Mouse (Mus musculus) kidney, embryonic 15.5 days (tissue): ENCODE measurements around the gene Kif26b. TPM values are rescaled to one million over a fixed set of nuclear protein-coding genes. Genes with fewer than 3 reads are reported as not detected.
A peak's percentile ranks its signal among the peaks of the same experiment; 100 is the strongest.

Experiments
- ATAC-seq: fragments of 200-750 bp; cut with Nextera tagmentation; replicated peaks from 2 replicates; pipeline ENCODE4 v1.8.0; 2017; ENCODE audit warnings: moderate TSS enrichment; ENCODE audit not compliant: low FRiP score
- H3K27ac ChIP-seq: fragments of 300-500 bp; sonication (generic); 2 replicates; pipeline ENCODE4 v1.5.1; 2015; ENCODE audit warnings: mild to moderate bottlenecking, inconsistent platforms
- H3K27me3 ChIP-seq: fragments of 300-500 bp; sonication (generic); 2 replicates; pipeline ENCODE4 v1.6.1; 2015; ENCODE audit warnings: inconsistent platforms
- H3K36me3 ChIP-seq: fragments of 300-500 bp; sonication (generic); 2 replicates; pipeline ENCODE4 v1.6.1; 2015; ENCODE audit warnings: inconsistent platforms
- H3K4me1 ChIP-seq: fragments of 300-500 bp; sonication (generic); 2 replicates; pipeline ENCODE4 v1.6.1; 2015; ENCODE audit warnings: inconsistent platforms
- H3K4me2 ChIP-seq: fragments of 300-500 bp; sonication (generic); 2 replicates; pipeline ENCODE4 v1.6.1; 2015; ENCODE audit warnings: moderate library complexity, mild to moderate bottlenecking, inconsistent platforms
- H3K4me3 ChIP-seq: fragments of 300-500 bp; sonication (generic); replicated peaks from 2 replicates; pipeline ENCODE4 v1.5.1; 2015; ENCODE audit warnings: mild to moderate bottlenecking, inconsistent platforms
- H3K9ac ChIP-seq: fragments of 300-500 bp; sonication (generic); 2 replicates; pipeline ENCODE4 v1.6.1; 2015; ENCODE audit warnings: mild to moderate bottlenecking, inconsistent platforms
- H3K9me3 ChIP-seq: fragments of 300-500 bp; sonication (generic); replicated peaks from 2 replicates; pipeline ENCODE4 v1.6.1; 2016; ENCODE audit warnings: inconsistent platforms
- WGBS: fragments of 180-500 bp; shearing (Covaris S2); methylation state at CpG from one replicate; pipeline ENCODE4 v1.1.7; 2015; ENCODE audit warnings: mixed read lengths; 5-methylcytosine and 5-hydroxymethylcytosine counted together
- polyA plus RNA-seq: library from polyadenylated mRNA; unstranded; fragments of >200 nt; fragmentation: Nextera tagmentation; extraction: Ambion mirVana; gene quantifications from 2 replicates; pipeline ENCODE4 v1.2.1, GENCODE M21; 2015

Gene Kif26b
- 13.2 and 13.4 TPM in 2 replicates for polyA plus RNA-seq

DNA sequence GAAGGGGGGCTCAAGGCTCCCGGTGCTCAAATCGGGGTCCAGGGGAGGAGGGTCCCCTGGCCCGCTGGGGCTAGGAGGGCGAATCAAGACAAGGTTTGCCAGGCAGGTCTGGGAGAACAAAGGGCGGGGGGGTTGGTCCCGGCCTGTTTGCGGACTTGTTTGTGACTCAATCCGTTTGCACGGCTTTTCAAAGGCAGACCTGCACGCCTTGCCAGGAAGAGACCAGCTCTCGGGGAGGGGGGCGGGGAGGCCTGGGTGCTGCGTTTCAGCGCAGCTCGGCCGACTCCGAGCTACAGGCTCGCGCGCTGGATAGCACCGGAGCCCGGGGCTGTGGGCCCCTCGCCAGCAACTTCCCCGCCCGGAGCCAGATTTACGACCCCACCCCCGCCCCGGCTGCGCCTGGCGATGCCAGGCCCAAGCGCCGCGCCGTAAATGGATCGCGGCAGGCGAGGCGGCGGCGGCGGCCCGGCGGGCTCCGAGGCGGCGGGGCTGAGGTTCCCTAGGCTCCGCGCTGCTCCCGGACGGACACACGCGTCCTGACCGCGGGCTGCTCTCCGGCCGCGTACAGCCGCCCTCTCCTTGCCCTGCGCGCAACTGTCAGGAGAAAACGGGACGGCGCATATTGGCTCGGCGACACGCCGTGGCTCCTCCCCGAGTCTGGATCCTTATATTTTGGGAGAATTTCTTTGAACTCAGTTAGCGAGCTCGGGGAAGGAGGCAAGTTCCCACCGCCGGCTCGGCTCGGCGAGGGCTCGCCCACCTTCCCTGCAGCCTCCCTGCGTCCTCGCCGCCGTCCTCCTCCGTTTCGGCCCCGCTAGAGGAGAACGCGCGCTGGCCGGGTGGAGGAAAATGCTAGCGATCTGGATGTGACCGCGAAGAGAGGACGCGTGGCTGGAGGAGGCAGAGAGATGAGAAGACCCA lies at the start of gene Kif26b:
Gene Kif26b (plus strand): TSS at position 695 of the 921 bp plus-strand sequence.
- Histone ChIP-seq H3K4me1 (peaks cover 42% of the 10 kb centered on the region), H3K9me3 (no peaks in the 10 kb centered on the region), H3K36me3 (no peaks in the 10 kb centered on the region), H3K4me3 (peak within 1 kb of the TSS; percentile 79), H3K4me2 (peak within 1 kb of the TSS; percentile 100), H3K9ac (peak within 1 kb of the TSS; percentile 65), H3K27ac (peak within 1 kb of the TSS; percentile 90), H3K27me3 (peaks cover 32% of the 10 kb centered on the region)
- ATAC-seq = peak; percentile 70
- under 1% methylated on average over 75 of the region's 92 CpGs for WGBS

DNA sequence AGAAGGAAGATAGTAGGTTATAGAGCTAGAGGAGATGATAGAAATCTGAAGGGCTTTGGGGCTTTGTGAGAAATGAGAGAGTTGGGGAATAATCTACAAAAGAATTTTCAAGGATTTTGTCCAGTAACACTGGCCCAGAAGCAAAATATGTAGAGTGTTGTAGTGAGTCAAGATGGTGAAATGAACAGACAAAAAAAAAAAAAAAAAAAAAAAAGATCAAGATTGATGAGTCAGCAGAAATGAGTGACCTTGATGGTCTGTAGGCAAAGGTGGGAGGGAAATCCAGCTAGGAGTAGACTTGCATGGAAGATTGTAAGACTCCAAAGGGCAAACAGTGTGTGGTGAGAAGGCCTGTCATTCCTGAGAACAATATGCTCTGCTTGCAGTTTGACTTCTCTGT lies 45.1 kb upstream of the Kif26b start:
- H3K27me3 ChIP-seq = no peaks in the 10 kb centered on the region
- H3K27ac ChIP-seq = no peak overlapping the region
- H3K4me1 ChIP-seq = no peaks in the 10 kb centered on the region
- H3K4me2 ChIP-seq = no peak overlapping the region
- no peaks in the 10 kb centered on the region for H3K9me3 ChIP-seq
- no peak overlapping the region for H3K4me3 ChIP-seq
- no peak overlapping the region for H3K9ac ChIP-seq
- no peak for ATAC-seq
- H3K36me3 ChIP-seq = no peaks in the 10 kb centered on the region

DNA sequence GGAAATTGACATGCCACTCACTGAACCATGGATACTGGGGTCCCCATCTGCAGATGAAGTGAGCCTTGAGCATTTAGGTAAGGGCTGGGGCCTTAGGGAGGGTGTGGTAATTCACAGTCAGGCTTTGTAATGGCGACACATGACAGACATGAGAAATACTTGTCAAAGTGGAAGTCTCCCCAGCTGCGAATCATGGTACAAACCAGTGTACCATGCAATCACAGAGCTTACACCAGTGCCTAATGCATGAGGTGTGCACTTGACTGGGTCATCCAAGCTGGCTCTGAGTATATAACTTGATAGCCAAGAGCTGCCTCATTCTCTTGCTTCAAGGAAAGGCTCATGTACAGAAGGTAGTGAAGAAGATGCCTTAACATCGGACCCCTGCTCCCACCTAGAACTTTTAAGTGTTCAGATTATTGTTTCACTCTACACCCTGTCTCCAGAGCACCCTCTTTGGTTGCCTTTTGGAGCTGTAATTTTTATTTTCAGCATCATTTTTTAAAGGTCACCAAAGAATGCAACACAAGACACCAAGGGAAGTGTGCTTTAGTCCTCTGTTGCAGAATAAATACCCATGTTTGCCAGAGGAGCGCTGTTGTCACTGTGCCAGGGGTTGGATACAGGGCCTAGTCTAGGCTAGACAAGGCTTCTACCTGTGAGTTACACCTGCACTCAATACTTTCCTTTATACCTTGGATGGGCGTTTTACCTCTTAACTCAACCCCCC lies 43.6 kb upstream of the Kif26b start:
- ATAC-seq = no peak
- H3K4me2 ChIP-seq = no peak overlapping the region
- H3K4me1 ChIP-seq = peaks cover 6% of the 10 kb centered on the region; the same call in 1 of the 2 replicates
- no peaks in the 10 kb centered on the region for H3K27me3 ChIP-seq
- no peak overlapping the region for H3K27ac ChIP-seq
- no peaks in the 10 kb centered on the region for H3K36me3 ChIP-seq
- 86% methylated on average over 5 of the region's 5 CpGs for WGBS
- no peaks in the 10 kb centered on the region for H3K9me3 ChIP-seq
- H3K9ac ChIP-seq = no peak overlapping the region
- H3K4me3 ChIP-seq = no peak overlapping the region

DNA sequence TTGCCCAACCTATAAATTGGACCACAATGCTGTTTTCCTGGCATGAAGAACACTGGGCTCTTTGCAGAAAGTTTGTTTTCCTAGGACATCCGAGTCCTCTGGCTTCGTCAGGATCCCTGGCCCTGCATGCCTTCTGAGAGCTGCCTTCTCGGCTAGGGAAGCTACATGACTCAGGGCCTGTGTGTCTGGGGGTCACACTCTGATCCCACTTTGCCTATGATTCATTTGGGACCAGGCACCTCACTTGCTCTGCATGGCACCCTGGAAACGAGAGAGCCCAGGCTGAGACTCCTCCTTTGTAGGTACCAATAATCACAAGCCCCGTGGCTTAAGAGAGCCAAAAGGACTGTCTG lies 43.1 kb upstream of the Kif26b start:
- WGBS = 50% methylated on average over 5 of the region's 5 CpGs
- no peak overlapping the region for H3K27ac ChIP-seq

DNA sequence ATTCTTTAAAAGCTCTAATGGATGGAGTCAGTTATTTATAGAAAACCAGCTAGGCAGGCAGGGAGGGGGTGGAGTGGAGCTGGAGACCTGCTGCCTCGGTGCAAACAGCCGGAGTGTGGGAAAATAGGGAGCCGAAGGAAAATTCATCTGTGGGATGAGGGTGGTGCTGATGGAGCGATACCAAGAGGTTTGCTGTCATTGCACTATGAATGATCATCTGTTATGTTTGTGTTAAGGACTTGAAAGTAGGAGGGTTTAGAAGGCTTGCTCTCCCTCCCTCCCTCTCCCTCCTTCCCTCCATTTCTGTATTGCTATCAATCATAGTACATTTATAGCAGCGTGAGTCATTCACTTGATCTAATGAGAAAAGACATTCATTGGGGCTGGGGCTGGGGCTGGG lies 42.1 kb upstream of the Kif26b start:
- Histone ChIP-seq H3K36me3 (no peaks in the 10 kb centered on the region), H3K4me1 (peaks cover 6% of the 10 kb centered on the region; the same call in 1 of the 2 replicates), H3K9me3 (no peaks in the 10 kb centered on the region), H3K9ac (no peak overlapping the region), H3K4me3 (no peak overlapping the region), H3K27ac (no peak overlapping the region), H3K4me2 (no peak overlapping the region), H3K27me3 (no peaks in the 10 kb centered on the region)
- no peak for ATAC-seq
- WGBS = 56% methylated on average over 5 of the region's 5 CpGs

More for the DNA sequence above, 43.1 kb upstream of the Kif26b start:
- Histone ChIP-seq H3K9ac (no peak overlapping the region), H3K27me3 (no peaks in the 10 kb centered on the region), H3K4me1 (peaks cover 6% of the 10 kb centered on the region; the same call in 1 of the 2 replicates), H3K36me3 (no peaks in the 10 kb centered on the region), H3K4me3 (no peak overlapping the region), H3K9me3 (no peaks in the 10 kb centered on the region), H3K4me2 (no peak overlapping the region)
- ATAC-seq = no peak

DNA sequence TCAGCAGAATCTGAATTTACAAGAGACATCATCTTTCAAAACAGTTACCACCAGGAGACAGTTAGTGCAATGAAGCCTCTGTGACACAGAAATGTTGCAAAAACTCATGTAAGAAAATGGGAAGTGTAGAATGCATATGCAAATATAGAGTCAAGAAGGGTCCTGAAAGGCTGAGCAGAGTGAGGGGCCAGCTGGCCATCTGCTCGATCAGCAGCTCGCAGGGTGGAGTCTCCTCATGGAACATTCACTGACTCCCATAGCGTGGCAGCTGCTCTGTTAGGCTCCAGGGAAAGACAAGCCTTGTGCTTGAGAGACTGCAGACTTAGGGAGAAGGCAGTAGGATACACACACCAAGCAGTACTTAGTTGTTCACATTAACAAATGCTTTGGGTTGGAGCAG lies 39.8 kb upstream of the Kif26b start:
- 16% methylated on average over 3 of the region's 3 CpGs for WGBS
- Histone ChIP-seq H3K9ac (no peak overlapping the region), H3K4me2 (no peak overlapping the region), H3K36me3 (no peaks in the 10 kb centered on the region), H3K4me1 (peaks cover 6% of the 10 kb centered on the region; the same call in 1 of the 2 replicates), H3K4me3 (no peak overlapping the region), H3K27ac (no peak overlapping the region), H3K27me3 (no peaks in the 10 kb centered on the region), H3K9me3 (no peaks in the 10 kb centered on the region)
- ATAC-seq = no peak

DNA sequence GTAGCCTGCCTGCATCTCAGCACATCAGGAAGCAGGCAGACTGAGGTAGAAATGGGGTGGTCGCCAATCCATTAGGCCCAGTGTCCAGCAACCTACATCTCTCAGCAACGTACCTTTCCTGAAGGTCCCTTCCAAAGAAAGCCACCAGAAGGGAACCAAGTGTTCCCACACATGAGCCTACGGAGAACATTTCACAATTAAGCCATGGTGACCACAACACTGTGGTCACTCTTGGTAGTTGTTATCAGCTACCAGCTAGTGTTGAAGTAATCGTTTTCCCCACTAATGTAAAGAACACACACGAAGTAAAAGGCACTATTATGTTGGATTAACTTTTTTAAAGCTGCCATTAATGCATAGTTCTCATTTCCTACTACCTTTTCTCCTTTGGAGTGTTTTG lies 37.2 kb upstream of the Kif26b start:
- Histone ChIP-seq H3K9me3 (no peaks in the 10 kb centered on the region), H3K4me1 (peaks cover 6% of the 10 kb centered on the region; the same call in 1 of the 2 replicates), H3K4me2 (no peak overlapping the region), H3K27me3 (no peaks in the 10 kb centered on the region), H3K36me3 (no peaks in the 10 kb centered on the region), H3K4me3 (no peak overlapping the region), H3K9ac (no peak overlapping the region), H3K27ac (no peak overlapping the region)
- WGBS = 89% methylated on average over 5 of the region's 5 CpGs
- no peak for ATAC-seq

DNA sequence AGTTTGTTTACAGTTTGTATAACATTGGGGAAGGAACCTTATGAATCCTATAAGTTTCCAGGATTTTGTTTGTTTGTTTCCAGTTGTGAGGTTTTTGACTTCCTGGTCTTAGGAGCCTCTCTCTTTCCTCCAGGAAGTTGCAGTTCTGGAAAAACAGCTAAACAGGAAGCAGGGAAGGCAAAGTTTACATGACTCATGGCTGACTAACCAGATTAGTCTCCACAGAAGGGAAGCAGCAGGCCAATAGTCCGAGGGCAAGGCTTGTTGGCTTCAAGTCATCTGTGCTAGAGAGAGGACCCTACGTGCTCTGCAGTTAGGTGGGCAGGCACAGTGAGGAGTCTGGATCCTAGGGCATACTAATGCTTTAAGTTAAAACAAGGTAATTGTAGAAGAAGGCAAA lies 36.4 kb upstream of the Kif26b start:
- 70% methylated on average over 2 of the region's 2 CpGs for WGBS

DNA sequence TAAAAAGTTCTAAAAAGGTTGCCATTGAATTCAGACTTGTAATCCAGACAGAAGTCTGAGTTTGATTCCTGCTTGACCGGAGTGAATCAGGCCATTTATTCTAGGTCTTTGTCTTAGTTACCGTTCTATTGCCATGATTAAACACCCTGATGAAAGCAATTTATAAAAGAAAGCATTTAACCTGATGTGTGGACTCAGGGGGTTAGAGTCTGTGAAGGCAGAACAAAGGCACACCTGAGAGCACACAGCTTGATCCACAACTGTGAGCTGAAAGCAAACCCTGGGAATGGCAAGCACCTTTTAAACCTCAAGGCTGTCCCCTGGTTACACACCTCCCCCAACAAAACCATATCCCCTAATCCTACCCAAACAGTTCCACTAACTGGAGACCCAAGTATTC lies 32.7 kb upstream of the Kif26b start:
- Histone ChIP-seq H3K4me1 (no peaks in the 10 kb centered on the region), H3K27me3 (no peaks in the 10 kb centered on the region), H3K4me3 (no peak overlapping the region), H3K27ac (no peak overlapping the region), H3K4me2 (no peak overlapping the region), H3K9me3 (no peaks in the 10 kb centered on the region), H3K9ac (no peak overlapping the region), H3K36me3 (no peaks in the 10 kb centered on the region)
- no peak for ATAC-seq
- 92% methylated on average over 2 of the region's 2 CpGs for WGBS

More for the DNA sequence above, 36.4 kb upstream of the Kif26b start:
- no peaks in the 10 kb centered on the region for H3K9me3 ChIP-seq
- H3K9ac ChIP-seq = no peak overlapping the region
- peaks cover 6% of the 10 kb centered on the region; the same call in 1 of the 2 replicates for H3K4me1 ChIP-seq
- H3K4me2 ChIP-seq = no peak overlapping the region
- H3K4me3 ChIP-seq = no peak overlapping the region
- no peak overlapping the region for H3K27ac ChIP-seq
- no peak for ATAC-seq
- H3K36me3 ChIP-seq = no peaks in the 10 kb centered on the region
- no peaks in the 10 kb centered on the region for H3K27me3 ChIP-seq

DNA sequence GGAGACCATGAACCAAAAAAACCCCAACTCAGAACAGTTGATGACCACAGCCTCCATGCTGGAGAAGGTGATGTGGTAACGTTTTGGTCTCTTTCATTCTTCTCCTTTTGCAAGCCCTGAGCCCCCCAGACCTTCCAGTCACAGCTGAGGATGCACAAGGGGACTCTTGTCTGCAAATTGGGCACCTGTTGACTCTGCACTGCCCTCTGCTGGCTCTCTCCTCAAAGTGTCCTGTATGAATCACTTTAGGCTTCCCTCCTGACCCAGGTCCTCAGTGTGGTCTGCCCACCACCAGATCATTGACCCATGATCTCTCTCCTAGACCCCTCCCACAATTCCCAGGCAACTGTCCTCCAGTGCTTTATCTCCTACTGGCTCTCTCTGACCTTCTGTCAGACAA lies 32.1 kb upstream of the Kif26b start:
- Histone ChIP-seq H3K27me3 (no peaks in the 10 kb centered on the region), H3K36me3 (no peaks in the 10 kb centered on the region), H3K9ac (no peak overlapping the region), H3K4me2 (no peak overlapping the region), H3K27ac (no peak overlapping the region), H3K9me3 (no peaks in the 10 kb centered on the region), H3K4me3 (no peak overlapping the region), H3K4me1 (no peaks in the 10 kb centered on the region)
- WGBS = 57% methylated on average over 1 of the region's 1 CpGs
- no peak for ATAC-seq

DNA sequence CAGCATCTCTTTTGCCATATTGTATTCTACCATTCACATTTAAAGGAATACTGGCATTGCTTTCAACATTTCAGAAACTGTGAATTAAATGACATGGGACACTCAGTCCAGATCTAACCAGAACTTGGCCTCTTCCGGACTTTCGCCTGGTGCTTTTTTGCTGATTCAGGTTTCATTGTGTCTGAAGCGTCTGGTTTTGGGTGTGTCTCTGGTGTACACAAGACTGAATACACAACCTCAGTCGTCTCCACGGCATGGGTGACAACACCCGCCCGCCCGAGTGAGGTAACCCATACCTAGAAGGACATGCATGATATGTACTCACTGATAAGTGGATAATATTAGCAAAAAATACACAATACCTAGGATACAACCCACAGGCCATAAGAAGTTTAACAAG lies 22.0 kb upstream of the Kif26b start:
- Histone ChIP-seq H3K9ac (no peak overlapping the region), H3K4me2 (no peak overlapping the region), H3K9me3 (no peaks in the 10 kb centered on the region), H3K27me3 (no peaks in the 10 kb centered on the region), H3K27ac (no peak overlapping the region), H3K4me3 (no peak overlapping the region), H3K36me3 (no peaks in the 10 kb centered on the region), H3K4me1 (peaks cover 3% of the 10 kb centered on the region)
- ATAC-seq = no peak
- WGBS = 87% methylated on average over 8 of the region's 8 CpGs

DNA sequence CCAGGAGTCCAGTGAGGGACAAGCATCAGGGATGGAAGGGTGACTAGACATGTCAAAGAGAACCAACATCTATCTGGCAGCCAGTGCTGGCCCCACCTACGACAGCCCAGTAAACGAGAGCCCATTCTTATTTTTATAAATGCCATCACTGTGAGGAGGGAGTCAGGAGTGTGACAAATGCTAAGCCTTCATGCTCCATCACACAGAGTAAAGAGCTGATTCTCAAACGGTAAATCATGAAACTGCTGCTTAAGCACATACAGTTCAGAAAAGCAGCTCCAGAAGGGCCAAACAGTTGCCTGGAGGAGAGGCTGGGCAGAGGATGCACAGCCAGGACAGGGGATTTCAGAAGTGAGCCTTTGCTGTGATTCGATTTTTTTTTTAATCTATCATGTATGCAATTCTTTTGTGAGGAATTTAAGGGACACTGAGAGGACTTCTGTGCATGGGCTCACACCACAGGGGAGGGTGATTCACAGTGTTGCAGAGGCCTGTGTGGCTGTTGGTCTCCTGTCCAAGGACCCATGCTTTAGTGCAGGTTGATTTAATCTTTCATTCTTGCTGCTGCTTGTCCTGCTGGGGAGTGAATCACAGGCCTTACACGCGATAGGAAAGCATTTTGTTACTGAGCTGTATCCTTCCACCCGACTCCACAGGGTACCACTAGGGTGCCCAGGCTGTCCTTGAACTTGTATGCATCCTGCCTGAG lies 16.4 kb upstream of the Kif26b start:
- ATAC-seq = peak; percentile 57

More for the DNA sequence above, 16.4 kb upstream of the Kif26b start:
- Histone ChIP-seq H3K4me3 (no peak overlapping the region), H3K4me1 (peaks cover 13% of the 10 kb centered on the region), H3K27me3 (no peaks in the 10 kb centered on the region), H3K27ac (0 out of 2 replicates have a peak overlapping the region, but pooled peaks have one; percentile 3), H3K9me3 (no peaks in the 10 kb centered on the region), H3K9ac (no peak overlapping the region), H3K36me3 (no peaks in the 10 kb centered on the region), H3K4me2 (no peak overlapping the region)
- 39% methylated on average over 7 of the region's 7 CpGs for WGBS
